Mouse (Mus musculus): ENCODE data around the gene Csrnp1. TPM values are rescaled to one million over a fixed set of nuclear protein-coding genes. Genes with fewer than 3 reads are reported as not detected.

Csrnp1 gene
- polyA plus RNA-seq, 1 experiment from 2014 or later: 1.4 TPM

DNA sequence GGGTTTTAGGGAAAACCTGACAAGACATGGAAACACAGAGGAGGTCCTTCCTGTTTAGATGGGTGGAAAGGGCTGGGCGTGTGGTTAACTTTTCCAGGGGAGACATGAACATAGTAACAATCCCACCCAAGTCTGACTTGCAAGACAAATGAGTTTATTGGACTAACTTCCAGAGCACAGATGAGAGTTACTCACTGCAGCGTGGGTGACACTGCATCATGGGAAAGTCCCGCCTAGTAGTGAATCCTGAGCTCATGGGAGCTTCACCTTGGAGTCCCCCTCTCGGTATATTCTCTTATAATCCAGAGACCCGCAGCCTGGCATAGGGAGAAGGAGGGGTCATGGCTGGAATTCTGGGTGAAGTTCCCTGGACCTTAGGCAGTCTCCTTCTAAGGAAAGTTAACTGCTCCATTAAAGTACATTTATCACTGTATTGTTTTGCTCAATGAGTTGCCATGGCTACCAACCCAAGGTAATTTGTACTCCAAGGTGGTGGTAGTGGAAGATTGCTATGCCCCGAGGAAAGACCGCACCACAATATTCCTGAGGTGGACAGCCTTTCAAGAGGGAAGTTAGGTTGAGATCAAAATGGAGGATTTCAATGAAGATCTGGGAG lies 24.9 kb upstream of the Csrnp1 start:
- Histone ChIP-seq H3K9me3 (replicated peaks; ENCODE audit: control insufficient read depth, low read length) (no peaks in the 10 kb centered on the region), H3K9ac (ENCODE audit: low read length) (no peak overlapping the region), H3K27ac (ENCODE audit: low read depth, low read length) (no peak overlapping the region), H3K4me1 (ENCODE audit: control insufficient read depth, insufficient read depth, low read length) (peaks cover 4% of the 10 kb centered on the region), H3K36me3 (ENCODE audit: control insufficient read depth, insufficient read depth, low read length) (no peaks in the 10 kb centered on the region), H3K4me2 (ENCODE audit: low read length) (no peak overlapping the region), H3K4me3 (ENCODE audit: low read depth, low read length) (no peak overlapping the region), H3K27me3 (replicated peaks; ENCODE audit: control insufficient read depth, insufficient read depth, low read length) (no peaks in the 10 kb centered on the region)
- DNase-seq (ENCODE audit: low spot score) (no peak), ATAC-seq (no peak)
- 80% methylated on average over 7 of the region's 7 CpGs for WGBS

DNA sequence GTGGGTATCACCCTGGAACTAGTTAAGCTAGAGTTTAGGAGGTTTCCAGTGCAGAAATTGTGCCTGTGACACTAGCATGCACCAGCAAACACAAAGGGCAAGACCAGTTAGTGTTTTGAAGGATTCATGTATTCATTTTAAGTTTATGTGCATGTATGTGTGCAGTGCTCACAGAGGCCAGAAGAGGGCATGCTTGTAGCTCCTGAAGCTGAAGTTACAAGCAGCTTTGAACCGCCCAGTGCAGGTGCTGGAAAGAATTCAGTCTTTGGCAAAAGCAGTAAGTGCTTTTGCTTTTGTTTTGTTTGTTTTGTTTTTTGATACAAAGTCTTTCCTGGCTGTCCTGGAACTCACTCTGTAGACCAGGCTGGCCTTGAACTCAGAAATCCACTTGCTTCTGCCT lies 23.4 kb upstream of the Csrnp1 start:
- Histone ChIP-seq H3K36me3 (ENCODE audit: control insufficient read depth, insufficient read depth, low read length) (no peaks in the 10 kb centered on the region), H3K4me3 (ENCODE audit: low read depth, low read length) (no peak overlapping the region), H3K27ac (ENCODE audit: low read depth, low read length) (no peak overlapping the region), H3K4me2 (ENCODE audit: low read length) (no peak overlapping the region), H3K9ac (ENCODE audit: low read length) (no peak overlapping the region), H3K4me1 (ENCODE audit: control insufficient read depth, insufficient read depth, low read length) (peaks cover 4% of the 10 kb centered on the region), H3K27me3 (replicated peaks; ENCODE audit: control insufficient read depth, insufficient read depth, low read length) (no peaks in the 10 kb centered on the region), H3K9me3 (replicated peaks; ENCODE audit: control insufficient read depth, low read length) (no peaks in the 10 kb centered on the region)
- 81% methylated on average over 1 of the region's 1 CpGs for WGBS
- ATAC-seq: no peak
- no peak for DNase-seq (ENCODE audit: low spot score)

DNA sequence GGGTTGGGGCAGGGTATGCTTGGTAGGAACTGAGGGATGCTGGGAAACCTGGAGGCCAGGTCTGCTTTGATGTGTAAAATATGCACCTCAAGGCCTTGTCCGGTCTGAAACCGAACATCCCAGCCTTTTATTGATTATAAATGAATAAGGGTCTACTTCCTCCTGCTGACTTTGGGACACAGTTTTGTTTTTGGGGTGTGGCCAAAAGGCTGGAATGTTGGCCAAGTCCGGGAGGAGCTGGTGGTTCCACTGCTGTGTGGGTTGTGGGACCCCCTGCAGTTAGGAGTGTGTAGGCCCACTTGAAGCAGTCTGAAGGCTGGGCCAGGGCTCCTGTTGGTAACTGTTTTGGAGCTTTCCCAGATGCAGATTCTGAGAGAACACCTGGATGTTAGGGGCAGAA lies 21.5 kb upstream of the Csrnp1 start:
- ATAC-seq (no peak), DNase-seq (ENCODE audit: low spot score) (no peak)
- Histone ChIP-seq H3K4me3 (ENCODE audit: low read depth, low read length) (no peak overlapping the region), H3K4me2 (ENCODE audit: low read length) (no peak overlapping the region), H3K27ac (ENCODE audit: low read depth, low read length) (no peak overlapping the region), H3K36me3 (ENCODE audit: control insufficient read depth, insufficient read depth, low read length) (no peaks in the 10 kb centered on the region), H3K4me1 (ENCODE audit: control insufficient read depth, insufficient read depth, low read length) (peaks cover 11% of the 10 kb centered on the region), H3K9me3 (replicated peaks; ENCODE audit: control insufficient read depth, low read length) (no peaks in the 10 kb centered on the region), H3K27me3 (replicated peaks; ENCODE audit: control insufficient read depth, insufficient read depth, low read length) (no peaks in the 10 kb centered on the region), H3K9ac (ENCODE audit: low read length) (no peak overlapping the region)
- 70% methylated on average over 3 of the region's 3 CpGs for WGBS

DNA sequence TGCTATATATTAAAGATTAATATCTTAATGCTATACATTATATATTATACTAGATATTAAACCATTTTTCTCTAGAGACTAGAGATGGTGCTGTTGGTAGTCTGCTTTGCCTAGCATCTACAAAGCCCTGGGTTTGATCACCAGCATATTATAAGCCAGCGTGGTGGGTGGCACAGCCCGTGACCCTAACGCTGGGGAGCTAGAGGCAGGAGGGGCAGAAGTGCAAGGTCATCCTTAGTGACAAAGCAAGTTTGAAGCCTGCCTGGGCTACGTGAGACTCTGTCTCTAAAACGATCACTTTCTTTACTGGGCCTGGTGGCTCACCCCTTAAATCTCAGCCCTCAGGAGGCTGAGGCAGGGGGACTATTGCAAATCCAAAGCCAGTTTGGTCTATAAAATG lies 18.4 kb upstream of the Csrnp1 start:
- ATAC-seq (no peak), DNase-seq (ENCODE audit: low spot score) (no peak)
- Histone ChIP-seq H3K4me3 (ENCODE audit: low read depth, low read length) (no peak overlapping the region), H3K36me3 (ENCODE audit: control insufficient read depth, insufficient read depth, low read length) (no peaks in the 10 kb centered on the region), H3K9me3 (replicated peaks; ENCODE audit: control insufficient read depth, low read length) (no peaks in the 10 kb centered on the region), H3K9ac (ENCODE audit: low read length) (no peak overlapping the region), H3K27ac (ENCODE audit: low read depth, low read length) (no peak overlapping the region), H3K27me3 (replicated peaks; ENCODE audit: control insufficient read depth, insufficient read depth, low read length) (no peaks in the 10 kb centered on the region), H3K4me2 (ENCODE audit: low read length) (no peak overlapping the region), H3K4me1 (ENCODE audit: control insufficient read depth, insufficient read depth, low read length) (peaks cover 8% of the 10 kb centered on the region; the same call in 1 of the 2 replicates)
- WGBS: 80% methylated on average over 5 of the region's 5 CpGs

DNA sequence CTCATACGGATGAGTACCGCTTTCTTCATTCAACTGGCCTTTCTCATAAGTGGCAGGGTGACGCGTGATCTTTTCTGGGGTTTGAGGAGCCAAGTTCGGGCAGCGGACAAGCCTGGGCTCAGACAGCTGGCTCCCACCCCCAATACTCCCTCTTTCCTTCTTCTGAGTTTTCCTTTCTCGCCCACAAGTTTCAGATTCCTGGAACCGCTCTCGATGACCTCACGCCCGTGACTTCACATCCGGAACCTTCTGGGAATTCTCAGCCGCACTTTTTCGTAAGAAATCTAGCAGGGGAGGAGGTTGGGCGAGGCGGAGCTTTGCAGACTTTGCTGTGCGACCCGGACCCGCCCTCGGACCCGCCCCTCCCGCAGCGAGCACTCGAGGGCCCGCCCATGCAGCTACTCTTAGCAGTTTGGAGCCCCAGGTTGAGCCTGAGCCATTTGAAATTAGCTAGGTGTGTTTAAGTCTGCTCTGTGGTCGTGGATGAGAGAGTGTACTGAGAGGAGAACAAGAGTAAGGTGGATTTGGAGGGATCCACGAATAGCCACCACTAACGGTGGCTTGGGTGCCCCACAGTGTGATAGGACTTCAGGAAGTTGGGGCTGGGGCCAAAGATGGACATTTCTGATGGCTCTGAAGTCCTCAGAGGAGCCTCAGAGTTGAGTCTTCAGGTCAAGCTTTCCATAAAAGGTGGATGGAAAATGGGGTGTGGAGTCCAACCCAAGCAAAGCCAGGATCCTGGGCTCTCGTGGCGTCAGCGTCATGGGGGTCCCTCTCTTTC lies 17.7 kb upstream of the Csrnp1 start:
- WGBS: 10% methylated on average over 31 of the region's 31 CpGs

DNA sequence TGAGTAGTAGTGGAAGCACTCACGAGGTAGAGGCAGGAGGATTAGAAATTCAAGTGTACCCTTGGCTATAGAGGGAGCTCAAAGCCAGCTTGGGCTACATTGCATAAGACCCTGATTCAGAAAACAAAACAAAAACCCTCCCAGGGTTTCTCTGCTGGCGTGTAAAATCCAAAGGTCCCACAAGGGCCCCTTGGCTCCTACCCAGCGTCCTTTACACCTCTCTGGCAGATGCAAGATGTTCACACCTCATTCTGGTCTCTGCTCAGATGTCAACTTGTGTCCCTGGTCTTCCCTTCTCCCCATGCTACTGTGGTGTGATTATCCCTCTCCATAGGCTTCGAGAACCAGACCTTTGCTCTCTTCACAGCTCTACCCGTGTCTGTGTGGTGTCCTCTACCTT lies 16.3 kb upstream of the Csrnp1 start:
- WGBS: 78% methylated on average over 5 of the region's 5 CpGs
- no peak overlapping the region for H3K4me3 ChIP-seq (ENCODE audit: low read depth, low read length)
- no peak overlapping the region for H3K27ac ChIP-seq (ENCODE audit: low read depth, low read length)
- H3K9ac ChIP-seq (ENCODE audit: low read length): no peak overlapping the region
- H3K4me1 ChIP-seq (ENCODE audit: control insufficient read depth, insufficient read depth, low read length): peaks cover 8% of the 10 kb centered on the region; the same call in 1 of the 2 replicates
- H3K4me2 ChIP-seq (ENCODE audit: low read length): no peak overlapping the region
- no peaks in the 10 kb centered on the region for H3K9me3 ChIP-seq (replicated peaks; ENCODE audit: control insufficient read depth, low read length)
- H3K36me3 ChIP-seq (ENCODE audit: control insufficient read depth, insufficient read depth, low read length): no peaks in the 10 kb centered on the region
- DNase-seq (ENCODE audit: low spot score): no peak
- no peak for ATAC-seq
- H3K27me3 ChIP-seq (replicated peaks; ENCODE audit: control insufficient read depth, insufficient read depth, low read length): no peaks in the 10 kb centered on the region

More for the DNA sequence above, 17.7 kb upstream of the Csrnp1 start:
- Histone ChIP-seq H3K9ac (ENCODE audit: low read length) (peak overlapping the region; percentile 48), H3K4me1 (ENCODE audit: control insufficient read depth, insufficient read depth, low read length) (peaks cover 8% of the 10 kb centered on the region; the same call in 1 of the 2 replicates), H3K4me2 (ENCODE audit: low read length) (peak overlapping the region; percentile 54), H3K36me3 (ENCODE audit: control insufficient read depth, insufficient read depth, low read length) (no peaks in the 10 kb centered on the region), H3K27me3 (replicated peaks; ENCODE audit: control insufficient read depth, insufficient read depth, low read length) (no peaks in the 10 kb centered on the region), H3K27ac (ENCODE audit: low read depth, low read length) (no peak overlapping the region), H3K4me3 (ENCODE audit: low read depth, low read length) (peak overlapping the region; percentile 22), H3K9me3 (replicated peaks; ENCODE audit: control insufficient read depth, low read length) (no peaks in the 10 kb centered on the region)
- peak; percentile 76 for DNase-seq (ENCODE audit: low spot score)
- peak; percentile 63 for ATAC-seq

DNA sequence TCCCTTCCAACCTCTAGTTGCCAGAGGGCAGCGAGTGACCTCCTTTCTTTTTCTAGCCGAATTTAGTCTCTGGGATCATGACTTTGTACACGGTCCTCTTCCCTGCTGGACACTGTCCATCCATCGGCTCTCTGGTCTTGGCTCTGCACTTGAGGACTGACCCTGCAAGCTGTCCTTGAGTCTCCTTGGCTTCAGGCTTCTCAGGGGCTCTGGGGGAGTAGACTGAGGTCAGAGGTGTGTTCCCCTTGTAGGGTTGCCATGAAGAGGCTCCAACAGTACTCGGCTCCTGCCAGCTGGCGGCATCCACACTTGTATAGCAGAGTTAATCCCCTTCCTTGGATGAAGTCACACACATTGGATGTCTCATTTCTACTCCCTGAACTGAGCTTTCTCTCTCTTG lies 15.2 kb upstream of the Csrnp1 start:
- H3K4me1 ChIP-seq (ENCODE audit: control insufficient read depth, insufficient read depth, low read length): peaks cover 8% of the 10 kb centered on the region; the same call in 1 of the 2 replicates
- H3K4me3 ChIP-seq (ENCODE audit: low read depth, low read length): no peak overlapping the region
- DNase-seq (ENCODE audit: low spot score): no peak
- 75% methylated on average over 6 of the region's 6 CpGs for WGBS
- no peak overlapping the region for H3K4me2 ChIP-seq (ENCODE audit: low read length)
- no peak for ATAC-seq
- no peak overlapping the region for H3K9ac ChIP-seq (ENCODE audit: low read length)
- no peaks in the 10 kb centered on the region for H3K27me3 ChIP-seq (replicated peaks; ENCODE audit: control insufficient read depth, insufficient read depth, low read length)
- no peak overlapping the region for H3K27ac ChIP-seq (ENCODE audit: low read depth, low read length)
- H3K36me3 ChIP-seq (ENCODE audit: control insufficient read depth, insufficient read depth, low read length): no peaks in the 10 kb centered on the region
- no peaks in the 10 kb centered on the region for H3K9me3 ChIP-seq (replicated peaks; ENCODE audit: control insufficient read depth, low read length)

DNA sequence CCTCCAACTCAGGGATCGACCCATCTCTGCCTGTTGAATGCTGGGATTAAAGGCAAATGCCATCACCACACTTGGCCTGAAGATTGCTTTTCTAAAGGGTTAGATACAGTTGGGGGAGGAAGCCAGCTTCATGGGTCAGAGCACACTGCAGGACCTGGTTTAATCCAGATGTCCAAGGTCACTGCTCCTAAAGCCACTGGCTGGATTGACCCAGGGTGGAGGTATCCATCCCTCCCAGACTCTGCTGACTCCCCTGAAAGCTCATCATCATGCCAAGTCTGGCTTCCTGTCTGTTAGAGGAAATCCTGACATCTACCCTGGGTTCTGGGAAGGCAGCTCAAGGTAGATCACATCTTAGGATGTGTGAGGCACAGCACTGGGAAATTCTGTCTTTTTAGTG lies 14.3 kb upstream of the Csrnp1 start:
- Histone ChIP-seq H3K9me3 (replicated peaks; ENCODE audit: control insufficient read depth, low read length) (no peaks in the 10 kb centered on the region), H3K27ac (ENCODE audit: low read depth, low read length) (no peak overlapping the region), H3K36me3 (ENCODE audit: control insufficient read depth, insufficient read depth, low read length) (no peaks in the 10 kb centered on the region), H3K4me2 (ENCODE audit: low read length) (no peak overlapping the region), H3K27me3 (replicated peaks; ENCODE audit: control insufficient read depth, insufficient read depth, low read length) (no peaks in the 10 kb centered on the region), H3K9ac (ENCODE audit: low read length) (no peak overlapping the region), H3K4me3 (ENCODE audit: low read depth, low read length) (no peak overlapping the region), H3K4me1 (ENCODE audit: control insufficient read depth, insufficient read depth, low read length) (peaks cover 8% of the 10 kb centered on the region; the same call in 1 of the 2 replicates)
- DNase-seq (ENCODE audit: low spot score) (no peak), ATAC-seq (no peak)
- WGBS: 76% methylated on average over 1 of the region's 1 CpGs

DNA sequence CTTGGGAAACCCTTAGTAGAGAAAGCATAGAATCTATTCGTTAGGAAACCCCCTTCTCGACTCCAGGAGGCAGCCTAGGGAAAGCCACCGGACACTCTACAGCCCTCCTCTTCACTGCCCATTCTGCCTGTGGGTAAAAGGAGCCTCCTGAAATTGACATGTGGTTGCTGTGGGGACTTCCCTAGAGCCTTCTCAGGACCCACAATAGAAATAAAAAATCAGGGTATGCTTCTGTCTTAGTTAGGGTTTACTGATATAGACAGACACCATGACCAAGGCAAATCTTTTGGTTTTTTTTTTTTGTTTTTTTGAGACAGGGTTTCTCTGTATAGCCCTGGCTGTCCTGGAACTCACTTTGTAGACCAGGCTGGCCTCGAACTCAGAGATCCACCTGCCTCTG lies 11.6 kb upstream of the Csrnp1 start:
- H3K27me3 ChIP-seq (replicated peaks; ENCODE audit: control insufficient read depth, insufficient read depth, low read length): no peaks in the 10 kb centered on the region
- no peak for DNase-seq (ENCODE audit: low spot score)
- H3K9me3 ChIP-seq (replicated peaks; ENCODE audit: control insufficient read depth, low read length): no peaks in the 10 kb centered on the region
- H3K9ac ChIP-seq (ENCODE audit: low read length): no peak overlapping the region
- 90% methylated on average over 4 of the region's 4 CpGs for WGBS
- H3K27ac ChIP-seq (ENCODE audit: low read depth, low read length): no peak overlapping the region
- ATAC-seq: no peak
- no peak overlapping the region for H3K4me3 ChIP-seq (ENCODE audit: low read depth, low read length)
- H3K4me1 ChIP-seq (ENCODE audit: control insufficient read depth, insufficient read depth, low read length): no peaks in the 10 kb centered on the region
- no peaks in the 10 kb centered on the region for H3K36me3 ChIP-seq (ENCODE audit: control insufficient read depth, insufficient read depth, low read length)
- no peak overlapping the region for H3K4me2 ChIP-seq (ENCODE audit: low read length)

Data from forebrain, embryonic 14.5 days (tissue).